Mouse (Mus musculus) thymus, postnatal 0 days (tissue): ENCODE results near the gene Ggt6. TPM values are rescaled to one million over a fixed set of nuclear protein-coding genes. Genes with fewer than 3 reads are reported as not detected.

ENCODE experiments used
- DNase-seq: peaks from one replicate; pipeline ENCODE4 v3.0.0-alpha.2; 2015; ENCODE audit warnings: low spot score
- polyA plus RNA-seq: library from polyadenylated mRNA; unstranded; fragments of >200 nt; fragmentation: Nextera tagmentation; extraction: Ambion mirVana; gene quantifications from 2 replicates; pipeline ENCODE4 v1.2.1, GENCODE M21; 2015

Ggt6 gene
- polyA plus RNA-seq = 1.0 and 1.1 TPM in 2 replicates

- no peak for DNase-seq
Measured at GRCm38 (mm10) chr11:72434963-72435693, at the start of gene Ggt6. Gene Ggt6 (plus strand): TSS chr11:72435526.

GRCm38 (mm10) chr11:72388113-72388529 lies 47.2 kb upstream of the Ggt6 start:
- no peak for DNase-seq

DNA sequence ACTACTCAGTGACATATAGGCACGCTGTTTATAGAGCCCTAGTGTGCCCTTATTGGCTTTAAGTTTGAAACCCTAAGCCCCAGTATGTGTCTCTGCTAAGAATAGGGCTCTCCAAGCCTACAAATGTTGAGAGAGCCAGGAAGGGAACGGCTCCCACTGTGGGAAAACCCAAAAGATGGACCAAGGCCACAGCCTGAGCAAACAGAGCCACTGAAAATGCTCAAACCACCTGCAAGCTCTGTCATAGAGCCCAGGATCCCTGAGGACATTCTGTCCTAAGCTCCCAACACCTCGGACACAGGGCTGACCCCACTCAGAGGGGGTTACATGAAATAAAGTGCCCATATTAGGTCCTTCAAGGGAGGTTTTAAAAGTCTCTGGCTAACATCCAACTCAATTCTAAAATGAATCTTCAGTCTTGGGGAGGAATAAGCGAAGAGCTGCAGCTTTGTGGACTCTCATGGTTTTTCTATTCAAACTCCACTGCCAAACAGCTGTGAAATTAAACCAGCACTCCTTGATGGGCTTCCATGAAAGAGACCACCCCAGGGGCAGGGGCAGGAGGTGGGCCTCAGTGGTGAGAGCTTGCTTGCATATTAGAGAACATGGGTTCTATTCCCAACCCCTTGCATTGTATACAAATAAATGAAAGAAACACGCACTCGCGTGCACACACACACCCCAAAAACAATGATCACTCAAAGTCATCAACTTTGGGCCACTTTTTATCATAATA lies 45.8 kb upstream of the Ggt6 start:
- DNase-seq = no peak

DNA sequence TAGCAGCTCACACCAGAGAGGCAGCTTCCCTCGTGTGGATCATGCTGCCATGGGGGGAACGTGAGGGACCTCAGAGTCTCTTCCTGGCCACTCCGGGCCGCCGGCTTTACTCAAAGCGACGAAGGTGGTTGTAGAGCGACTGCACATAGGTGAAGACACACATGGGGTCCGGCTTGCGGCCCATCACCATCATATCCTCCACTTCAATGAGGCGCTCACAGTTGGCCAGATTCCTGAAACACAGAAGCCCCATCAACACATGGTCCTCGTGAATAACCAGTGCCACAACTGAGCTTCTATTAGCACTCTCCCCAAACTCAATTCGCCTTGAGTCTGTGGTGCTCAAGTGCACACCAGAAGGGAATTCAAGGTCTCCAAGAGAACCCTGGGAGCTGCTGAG lies 44.1 kb upstream of the Ggt6 start:
- DNase-seq = no peak

GRCm38 (mm10) chr11:72393243-72393642 lies 42.1 kb upstream of the Ggt6 start:
- no peak for DNase-seq

GRCm38 (mm10) chr11:72393669-72394068 lies 41.7 kb upstream of the Ggt6 start:
- no peak for DNase-seq

DNA sequence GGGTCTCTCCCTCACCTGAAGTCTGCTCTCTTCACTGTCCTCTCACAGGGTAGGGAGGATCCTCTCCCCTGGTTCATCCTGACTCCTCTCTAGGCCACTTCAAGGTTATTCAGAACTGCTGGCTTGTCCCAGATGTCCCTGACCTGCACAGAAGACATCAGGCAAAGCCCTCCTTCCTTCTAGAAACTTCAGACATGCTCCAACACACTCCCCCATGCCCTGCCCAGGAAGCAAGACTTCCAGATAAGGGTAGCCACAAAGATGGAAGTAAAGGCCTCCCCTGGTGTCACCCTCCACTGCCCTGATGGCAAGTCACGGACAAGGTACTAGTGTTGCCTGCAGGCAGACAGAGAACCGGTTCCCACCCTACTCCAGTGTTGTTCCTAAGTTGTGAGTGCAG lies 40.6 kb upstream of the Ggt6 start:
- DNase-seq = no peak

DNA sequence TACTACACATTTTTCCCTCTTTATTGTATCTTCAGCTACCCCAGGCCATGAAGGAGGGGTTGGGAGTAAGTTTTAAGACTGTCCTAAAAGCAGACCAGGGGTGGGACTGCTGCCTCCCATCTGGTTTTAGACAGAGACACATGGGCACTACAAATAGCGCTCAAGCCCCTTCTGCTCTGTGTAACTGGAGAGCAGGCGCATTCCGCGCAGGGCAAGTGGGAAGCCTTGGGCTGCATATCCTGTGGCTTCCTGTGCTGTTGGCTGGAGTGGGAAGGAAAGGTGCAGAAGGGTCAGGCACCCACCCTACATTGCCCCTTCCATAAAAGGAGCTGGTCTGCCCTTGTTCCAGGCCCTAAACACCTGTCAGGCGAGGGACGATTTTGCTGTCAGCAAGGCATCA lies 39.7 kb upstream of the Ggt6 start:
- DNase-seq = no peak

GRCm38 (mm10) chr11:72396621-72397020 lies 38.7 kb upstream of the Ggt6 start:
- no peak for DNase-seq

DNA sequence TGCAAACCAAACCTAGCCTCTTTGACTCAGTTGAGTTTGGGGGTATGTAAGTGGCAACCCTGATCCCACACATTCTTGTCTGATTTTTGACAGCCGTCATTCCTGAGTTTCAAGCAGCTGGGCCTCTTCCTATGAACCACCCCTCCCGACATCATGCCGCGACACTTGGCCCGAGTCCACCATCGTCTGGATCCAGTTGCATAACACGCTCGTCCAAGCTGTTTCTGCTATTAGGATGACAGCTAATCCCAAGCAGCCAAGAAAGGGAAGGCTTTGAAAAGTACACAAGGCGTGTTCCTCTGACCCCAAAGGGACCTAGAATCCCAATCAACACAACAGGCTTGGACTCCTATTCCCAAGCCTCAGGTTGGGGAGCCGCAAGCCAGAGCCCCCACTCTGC lies 38.3 kb upstream of the Ggt6 start:
- no peak for DNase-seq

GRCm38 (mm10) chr11:72397811-72398525 lies 37.4 kb upstream of the Ggt6 start:
- no peak for DNase-seq

- DNase-seq = no peak
Measured at GRCm38 (mm10) chr11:72401068-72401467, 34.3 kb upstream of the Ggt6 start.

- DNase-seq = no peak
Measured at GRCm38 (mm10) chr11:72402017-72402416, 33.3 kb upstream of the Ggt6 start.

DNA sequence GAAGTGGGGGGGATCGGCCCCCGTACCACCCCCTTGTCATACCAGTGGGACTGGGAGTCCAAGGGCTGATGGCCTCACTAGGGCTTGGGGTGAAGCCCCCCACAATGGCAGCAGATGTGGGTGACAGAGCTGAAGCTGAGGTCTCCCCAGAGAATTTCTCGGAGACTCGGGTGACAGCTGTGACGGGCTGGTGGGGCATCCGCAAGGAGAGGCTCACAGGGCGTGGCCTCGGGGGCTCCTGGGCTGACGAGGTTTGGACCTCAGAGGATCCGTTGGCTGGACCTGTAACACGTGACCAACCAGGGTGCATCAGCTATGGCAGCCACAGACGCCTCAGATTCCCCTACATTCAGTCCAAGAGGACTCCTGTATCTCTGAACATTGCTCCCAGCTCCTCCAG lies 32.4 kb upstream of the Ggt6 start:
- no peak for DNase-seq

DNA sequence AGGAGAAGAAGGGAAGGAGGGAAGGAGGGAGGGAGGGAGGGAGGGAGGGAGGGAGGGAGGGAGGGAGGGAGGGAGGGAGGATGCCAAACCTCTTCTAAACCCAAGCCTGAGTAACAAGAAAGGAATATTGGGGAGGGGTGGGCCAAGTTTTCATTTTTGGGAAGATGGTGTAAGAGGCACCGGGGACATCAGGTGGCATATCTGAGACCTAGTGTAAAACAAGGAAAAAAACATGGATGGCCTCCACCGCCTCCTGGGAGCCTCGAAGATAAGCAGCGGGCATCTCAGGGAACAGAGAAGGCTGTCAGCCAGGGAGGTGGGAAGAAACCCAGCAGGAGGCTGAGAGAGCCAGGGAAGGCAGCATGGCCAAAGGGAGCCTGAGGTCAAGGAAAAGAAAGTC lies 29.8 kb upstream of the Ggt6 start:
- no peak for DNase-seq

- no peak for DNase-seq
Measured at GRCm38 (mm10) chr11:72406079-72406675, 29.1 kb upstream of the Ggt6 start.

- DNase-seq = no peak
Measured at GRCm38 (mm10) chr11:72407081-72407480, 28.2 kb upstream of the Ggt6 start.

DNA sequence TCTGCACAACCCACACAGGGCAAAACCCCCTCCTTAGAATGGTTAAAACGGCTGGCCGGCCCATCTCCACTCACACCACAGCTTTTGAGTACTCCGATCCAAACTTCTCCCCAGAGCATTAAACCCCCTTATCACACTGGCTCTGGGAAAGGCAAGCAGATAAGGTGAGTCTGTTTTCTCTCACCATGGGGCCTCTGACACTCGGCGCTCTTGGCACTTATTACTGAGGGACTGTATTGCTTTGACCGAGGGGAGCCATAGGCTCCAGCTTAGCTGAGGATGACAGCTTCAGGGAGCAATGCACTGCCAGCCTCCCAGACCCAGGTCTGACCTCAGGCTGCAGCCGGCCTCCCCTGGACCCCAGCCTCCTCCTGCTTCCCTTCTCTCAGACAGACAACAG lies 27.8 kb upstream of the Ggt6 start:
- DNase-seq = no peak

GRCm38 (mm10) chr11:72408451-72409170 lies 26.7 kb upstream of the Ggt6 start:
- no peak for DNase-seq

DNA sequence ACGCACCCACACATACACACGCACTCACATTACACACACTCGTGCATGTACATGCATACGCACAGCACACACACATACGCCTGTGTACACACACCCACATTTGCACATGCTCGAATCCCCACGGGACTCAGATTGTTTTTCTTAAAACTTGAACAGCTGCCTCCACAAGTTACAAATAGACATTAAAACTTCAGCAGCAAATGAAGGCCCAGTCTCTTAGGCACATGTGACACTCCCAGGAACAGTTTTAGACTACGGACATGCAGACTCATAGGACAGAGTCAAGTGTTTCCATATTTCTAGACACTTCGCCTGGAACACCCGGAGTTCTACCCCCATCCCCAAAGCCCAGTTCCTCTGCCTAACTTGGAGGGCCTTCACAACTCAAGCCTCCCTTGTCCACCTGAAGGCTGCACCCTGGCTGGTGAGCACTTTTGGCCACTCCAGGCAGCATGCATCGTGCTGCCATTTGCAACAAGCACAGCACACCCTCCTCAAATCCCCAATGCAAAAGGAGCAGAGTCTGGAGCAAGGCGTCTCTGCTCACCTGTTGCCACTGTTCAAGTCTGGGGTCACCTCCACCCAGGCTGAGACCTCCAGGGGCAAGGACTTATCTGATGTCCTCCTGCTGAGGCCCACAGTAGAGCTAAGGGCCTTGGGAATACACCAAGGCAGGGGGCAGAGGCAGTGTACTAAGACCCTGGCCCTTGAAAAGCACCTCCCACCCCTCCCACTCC lies 25.5 kb upstream of the Ggt6 start:
- DNase-seq = no peak
